Mouse (Mus musculus) T-helper 17 cell (primary cell): ENCODE results near the gene 4933427I04Rik.

Experiments
- in situ Hi-C, 2 experiments: fragments of 300-600 bp; cut with MboI, MseI; formaldehyde crosslinking; loops; 1 replicate in 1 of 2; 2 replicates in 1 of 2; pipeline ENCODE4 v1.15.1; 2025; ENCODE audit warnings: high pct_unique_total_duplicates in 2 of 2

The 4933427I04Rik gene

DNA sequence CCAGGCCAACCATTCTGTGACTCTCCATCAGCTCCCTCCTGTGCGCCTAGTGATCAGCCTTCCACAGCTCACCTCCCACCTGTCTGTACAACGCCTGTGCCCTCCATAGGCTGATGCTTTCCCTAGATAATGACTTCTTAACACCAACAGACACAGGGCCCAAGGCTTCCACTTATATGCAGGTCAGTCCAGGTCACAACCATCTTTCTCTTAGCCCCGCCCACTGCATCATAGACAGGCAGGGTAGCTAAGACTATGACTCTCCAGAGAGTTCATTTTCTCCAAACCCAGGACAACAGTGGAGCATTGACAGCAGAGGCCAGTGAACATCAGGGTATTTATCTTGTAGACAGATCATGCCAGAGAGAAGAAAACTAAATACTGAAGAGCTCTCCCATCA lies at the start of gene 4933427I04Rik:
TSS of gene 4933427I04Rik (plus strand) at position 301 of the 400 bp plus-strand sequence.
- in situ Hi-C loops = no loop called here

DNA sequence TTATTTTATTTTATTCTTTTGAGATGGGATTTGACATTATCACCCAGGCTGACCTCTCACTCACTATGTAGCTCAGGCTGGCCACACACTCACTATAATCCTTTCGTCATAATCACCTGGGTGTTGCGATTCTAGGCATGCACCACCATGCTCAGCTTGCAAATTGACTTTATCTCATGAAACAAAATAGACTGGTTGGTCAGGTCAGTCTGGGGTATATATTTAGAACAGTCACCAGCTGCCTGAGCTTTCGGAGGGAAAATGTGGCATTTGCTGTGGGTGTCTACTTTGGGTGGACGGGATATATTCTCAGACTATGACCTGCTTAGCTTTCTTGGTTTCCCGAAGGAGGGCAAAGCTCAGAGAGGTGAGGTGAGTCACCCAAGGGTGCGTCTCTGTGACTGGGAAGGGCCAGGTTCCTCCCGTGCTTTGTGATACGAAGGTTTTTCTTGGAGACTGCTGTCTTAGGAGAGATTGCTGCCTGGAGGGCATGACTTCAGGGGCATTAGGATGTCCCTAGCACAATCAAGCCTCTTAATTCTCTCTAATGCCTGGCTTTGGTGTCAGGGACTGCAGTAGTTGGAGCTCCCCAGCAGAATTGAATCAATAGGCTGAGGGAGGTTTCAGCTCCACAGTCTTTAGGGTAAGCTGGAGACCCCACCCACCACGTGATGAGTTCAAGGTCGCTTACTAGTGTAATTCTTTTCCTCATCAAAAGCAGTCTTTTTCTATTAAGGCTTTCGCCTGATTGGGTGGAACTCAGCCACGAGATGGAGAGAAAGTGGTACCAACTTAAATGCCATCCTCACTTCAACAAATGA lies 48.8 kb upstream of the 4933427I04Rik start:
- in situ Hi-C loops = no loop called here

DNA sequence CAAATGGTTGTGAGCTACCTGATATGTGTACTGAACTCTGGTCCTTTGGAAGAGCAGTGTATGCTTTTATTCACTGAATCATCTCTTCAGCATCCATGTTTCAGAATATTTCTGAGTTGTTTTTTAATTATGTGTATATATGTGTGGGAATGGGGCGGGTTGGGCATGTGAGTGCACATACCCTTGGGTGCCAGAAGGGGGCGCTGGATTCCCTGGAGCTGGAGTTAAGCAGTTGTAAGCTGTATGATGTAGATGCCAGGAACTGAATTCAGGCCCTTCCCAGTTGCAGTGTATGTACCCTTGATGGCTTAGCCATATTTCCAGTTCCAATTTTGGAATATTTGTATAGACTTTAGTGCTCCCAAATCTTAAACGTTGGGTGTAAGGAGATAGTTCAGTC lies 47.0 kb upstream of the 4933427I04Rik start:
- in situ Hi-C loops = no loop called here

DNA sequence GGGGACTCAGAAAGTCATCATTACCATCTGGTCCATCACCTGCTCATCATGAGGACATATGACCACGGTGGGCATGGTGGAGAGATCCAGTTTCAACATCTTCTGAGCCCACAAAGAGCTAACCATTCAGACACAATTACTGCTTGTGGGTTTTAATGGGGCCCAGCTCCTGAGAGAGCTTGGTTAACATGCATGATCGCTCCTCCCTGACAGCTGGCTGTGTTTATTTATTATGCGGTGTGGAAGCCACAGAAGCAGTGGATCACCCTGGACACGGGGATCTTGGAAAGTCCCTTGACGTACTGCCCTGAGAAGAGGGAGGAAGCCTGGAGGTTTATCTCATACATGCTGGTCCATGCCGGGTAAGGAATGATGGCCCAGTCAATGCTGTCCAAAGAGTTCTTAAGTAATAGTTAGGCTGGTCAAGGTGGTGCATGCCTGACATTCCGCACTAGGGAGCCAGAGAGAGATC lies 45.4 kb upstream of the 4933427I04Rik start:
- in situ Hi-C loops = no loop called here

DNA sequence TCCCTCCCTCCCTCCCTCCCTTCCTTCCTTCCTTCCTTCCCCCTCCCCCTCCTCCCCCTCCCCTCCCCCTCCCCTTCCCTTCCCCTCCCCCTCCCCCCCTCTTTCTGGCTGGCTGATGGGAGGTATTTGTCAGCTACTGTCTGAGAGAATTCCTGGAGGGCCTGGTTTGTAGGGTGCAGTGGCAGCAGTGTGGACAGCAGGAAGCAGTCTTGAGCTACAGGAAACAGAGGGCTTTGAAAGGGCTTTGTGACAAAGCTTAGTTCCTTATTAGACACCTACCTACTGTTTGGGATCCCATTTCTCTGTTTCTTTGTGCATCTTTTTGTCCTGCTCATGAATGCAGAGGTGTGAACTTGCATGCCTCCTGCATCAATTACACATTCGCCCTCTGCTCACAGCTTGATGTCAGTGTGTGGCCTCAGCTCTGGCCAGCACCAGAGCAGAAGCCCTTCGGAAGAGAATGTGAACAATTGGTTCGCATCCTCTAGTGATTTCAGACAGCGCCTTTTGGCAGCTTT lies 40.3 kb upstream of the 4933427I04Rik start:
- in situ Hi-C loops = no loop called here

DNA sequence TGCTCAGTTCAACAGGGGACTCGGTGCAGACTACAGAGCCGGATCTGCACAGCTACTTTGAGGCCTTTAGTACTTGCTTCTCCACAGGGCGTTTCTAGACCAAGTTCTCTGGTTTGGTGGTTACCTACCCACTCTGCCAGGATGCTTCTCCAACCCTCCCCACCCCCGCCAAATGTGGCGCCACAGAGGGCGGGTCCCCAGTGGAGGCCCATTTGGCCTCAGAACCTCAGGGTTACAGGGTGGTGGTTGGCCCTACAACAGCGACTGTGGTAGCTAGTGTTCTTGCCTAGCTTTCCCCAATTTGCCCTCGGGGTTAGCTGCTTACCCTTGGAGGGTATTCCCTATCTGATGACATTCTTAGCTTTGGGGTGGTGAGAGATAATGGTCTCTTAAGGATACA lies 17.4 kb upstream of the 4933427I04Rik start:
- in situ Hi-C loops = no loop called here

DNA sequence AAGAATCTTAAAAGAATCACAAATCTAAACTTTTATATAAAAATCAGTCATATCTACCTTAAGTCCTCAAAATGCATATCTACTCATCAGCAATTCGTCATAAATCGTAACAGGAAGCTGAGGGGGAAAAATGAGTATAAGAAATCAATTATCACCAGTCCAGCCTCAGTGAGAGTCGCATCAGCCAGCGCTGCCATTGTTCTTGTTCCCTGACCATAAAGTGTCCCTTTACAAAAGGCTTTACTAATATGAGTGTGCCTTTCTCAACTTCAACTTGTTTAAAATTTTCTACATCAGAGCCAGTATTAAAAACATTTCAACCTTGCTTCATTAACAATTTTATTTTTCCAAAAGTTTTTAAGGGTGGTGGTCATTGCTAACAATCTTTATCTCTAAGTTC lies 2.6 kb upstream of the 4933427I04Rik start:
- in situ Hi-C loops = no loop called here

DNA sequence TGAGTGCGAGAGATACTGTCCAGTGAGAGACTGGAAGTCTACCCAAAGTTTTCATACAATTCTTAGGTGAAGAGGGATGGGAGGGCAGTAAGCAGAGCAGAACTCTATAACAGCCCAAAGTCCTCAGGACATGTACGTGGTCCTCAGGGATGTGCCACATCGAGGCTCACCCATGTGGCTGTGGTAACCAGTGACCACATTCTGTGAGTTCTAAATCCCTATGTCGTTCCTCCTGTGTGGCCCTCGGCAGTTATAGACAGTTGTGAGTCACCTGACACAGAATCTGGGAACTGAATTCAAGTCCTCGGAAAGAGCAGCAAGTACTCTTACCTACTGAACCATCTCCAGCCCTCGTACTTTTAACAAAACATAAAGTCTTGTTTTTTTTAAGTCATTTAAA lies 1.4 kb upstream of the 4933427I04Rik start:
- in situ Hi-C loops = no loop called here

DNA sequence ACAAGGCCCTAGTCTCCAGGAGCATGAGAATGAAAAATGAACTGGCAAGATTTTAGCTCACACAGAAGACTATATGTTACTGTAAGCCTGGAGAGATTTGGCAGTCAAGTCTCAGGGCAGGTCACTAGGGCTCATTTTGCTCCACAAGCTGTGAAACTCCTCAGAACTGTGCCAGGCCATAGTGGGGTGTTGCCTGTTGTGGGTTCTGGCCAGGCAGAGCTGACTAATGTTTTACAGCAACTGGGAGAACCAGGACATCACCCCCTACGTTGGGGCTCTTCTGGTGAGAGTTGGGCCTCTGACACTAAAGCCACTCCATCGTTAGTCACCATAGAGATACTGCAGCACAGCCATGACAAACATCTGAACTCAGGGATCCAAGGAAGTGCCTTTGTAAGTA lies 324 bp downstream of the 4933427I04Rik start:
- in situ Hi-C loops = no loop called here

DNA sequence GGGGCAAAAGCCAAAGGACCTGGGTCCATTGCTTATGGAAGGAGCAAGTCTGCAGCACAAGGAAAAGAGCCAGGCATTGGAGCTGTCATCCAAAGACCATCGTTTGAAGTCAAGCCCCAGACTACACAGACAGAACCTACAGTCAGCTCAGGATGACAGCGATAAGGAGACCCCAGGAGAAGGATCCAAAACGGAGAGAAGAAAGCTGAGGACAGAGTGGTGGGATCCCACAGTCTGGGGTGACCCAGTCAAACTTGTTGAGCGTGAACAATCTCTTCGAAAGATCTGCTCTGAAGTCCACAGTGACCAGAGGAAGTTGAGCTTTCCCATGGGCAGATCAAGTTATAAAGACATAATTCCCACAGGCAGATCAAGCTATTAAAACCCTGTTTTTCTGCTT lies 1.1 kb downstream of the 4933427I04Rik start:
- in situ Hi-C loops = no loop called here

DNA sequence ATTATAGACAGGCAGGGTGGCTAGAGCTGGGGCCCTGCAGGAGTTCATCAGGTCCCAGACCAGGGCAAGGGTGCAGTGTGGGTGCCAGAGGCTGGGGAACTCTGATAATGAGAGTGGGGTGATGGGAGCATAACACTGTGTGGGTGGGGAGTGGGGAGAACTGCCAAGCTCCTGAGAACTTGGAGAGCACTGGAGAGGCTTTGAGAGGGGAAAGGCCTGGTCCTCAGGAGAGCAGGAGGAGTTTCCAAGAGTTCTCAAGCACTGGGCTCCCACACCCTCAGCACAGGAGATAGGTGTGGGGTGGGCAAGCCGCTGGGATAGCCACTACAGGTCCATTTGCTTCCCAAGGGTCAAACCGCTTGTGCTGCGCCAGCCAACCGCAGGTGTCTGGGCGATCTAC lies 34.2 kb downstream of the 4933427I04Rik start:
- in situ Hi-C loops = loop anchor here in 1 of 2 experiments (10.0 kb wide), 1 partner anchor 1129 kb away; no protein-coding TSS in a partner anchor

DNA sequence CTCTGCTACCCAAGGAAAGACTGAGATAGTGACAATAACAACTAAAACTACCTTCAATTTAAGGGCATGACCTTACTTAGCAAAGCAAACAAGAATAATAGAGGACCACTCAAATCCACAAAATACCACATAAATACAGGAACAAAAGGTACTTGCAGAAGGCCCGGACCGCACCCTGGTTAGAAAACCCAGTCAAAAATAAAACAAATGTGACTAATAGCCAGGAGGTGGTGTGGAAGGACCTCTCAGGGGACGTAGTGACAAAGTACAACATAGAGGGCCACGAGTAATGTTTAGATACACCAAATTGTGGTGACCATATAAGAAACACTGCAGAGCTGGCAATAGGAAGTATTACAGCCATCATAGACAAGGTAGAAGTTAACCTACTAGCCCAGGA lies 34.8 kb downstream of the 4933427I04Rik start:
- in situ Hi-C loops = loop anchor here in 1 of 2 experiments (10.0 kb wide), 1 partner anchor 1129 kb away; no protein-coding TSS in a partner anchor

DNA sequence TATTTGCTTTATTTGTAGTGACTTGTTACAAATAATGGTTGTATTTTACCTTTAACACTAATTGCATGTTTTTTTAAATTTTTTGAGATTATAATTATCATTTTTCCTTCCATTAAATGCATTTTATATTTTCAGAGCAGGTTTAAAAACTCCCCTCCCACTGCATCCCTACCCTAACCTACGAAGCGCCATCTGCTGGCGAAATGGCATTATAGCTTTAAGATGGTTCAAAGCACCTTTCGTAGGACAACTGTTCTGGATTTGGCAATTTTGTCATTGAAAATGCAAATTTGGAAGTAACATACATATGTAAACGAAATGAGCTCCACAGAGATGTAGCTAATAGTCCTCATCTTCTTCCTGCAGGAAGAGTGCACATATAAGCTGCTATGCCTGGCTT lies 39.2 kb downstream of the 4933427I04Rik start:
- in situ Hi-C loops = loop anchor here in 1 of 2 experiments (10.0 kb wide), 1 partner anchor 1134 kb away; no protein-coding TSS in a partner anchor

DNA sequence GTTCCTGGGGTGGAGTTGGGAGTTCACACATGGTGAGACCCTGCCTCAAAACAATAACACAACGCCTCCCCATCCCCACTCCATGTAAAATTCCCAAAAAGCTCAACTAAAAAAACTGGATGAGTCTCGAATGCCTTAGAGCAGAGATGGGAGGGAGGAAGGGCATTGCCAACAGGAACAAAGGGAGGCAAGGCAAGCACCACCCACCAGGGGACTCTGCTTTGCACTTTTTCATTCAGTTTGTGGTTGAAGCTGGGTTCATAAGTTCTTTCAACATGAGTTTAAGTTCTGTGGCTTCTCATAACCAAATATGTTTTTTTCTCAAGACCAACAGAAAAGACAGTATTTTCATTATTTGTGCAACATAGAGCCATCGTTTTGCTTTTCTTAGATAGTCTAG lies 44.0 kb downstream of the 4933427I04Rik start:
- in situ Hi-C loops = loop anchor here (5.0 to 25.0 kb wide), 5 partner anchors 151 to 1234 kb away; partner anchors contain the start of genes Akirin1 (in 1 of the 2), Ppie (in 1 of the 2) and Zc3h12a (in 1 of the 2)

DNA sequence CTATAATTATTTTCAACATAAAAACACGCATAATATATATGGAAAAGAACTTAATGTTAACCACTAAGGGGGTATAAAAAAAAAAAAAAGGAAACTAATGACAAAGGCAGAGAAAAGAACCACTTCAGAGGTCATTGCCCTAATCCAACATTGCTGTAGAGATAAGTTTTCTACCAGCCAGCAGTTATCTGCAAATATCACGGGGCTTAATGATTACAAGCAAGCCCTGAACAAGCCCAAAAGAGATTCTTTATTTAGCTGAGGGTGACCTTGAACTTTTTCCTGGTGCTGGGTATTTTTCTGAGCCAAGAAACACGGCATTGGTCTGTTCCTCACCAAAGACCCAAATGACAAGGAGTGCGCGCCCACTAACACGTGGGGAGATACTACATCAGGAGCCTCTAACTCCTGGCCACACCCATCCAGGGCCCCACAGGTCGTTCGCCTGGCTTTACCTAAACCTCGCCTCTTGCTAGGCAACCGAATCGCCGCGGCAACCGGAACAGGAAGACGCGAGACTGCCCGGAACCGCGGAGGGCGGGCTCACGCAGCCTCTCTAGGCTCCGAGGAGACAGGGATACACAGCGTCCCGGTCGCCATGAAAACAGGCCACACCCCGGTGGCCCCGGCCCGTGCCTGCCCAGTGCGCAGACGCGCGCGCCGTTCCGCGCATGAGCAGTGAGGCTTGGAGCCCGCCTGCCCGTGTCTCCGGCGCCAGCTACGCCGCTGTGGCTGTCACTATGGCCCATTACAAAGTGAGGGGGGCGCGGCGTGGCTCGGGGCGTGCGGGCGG lies 45.0 kb downstream of the 4933427I04Rik start, which contains the start of gene Mycbp:
TSS of gene Mycbp (plus strand) at position 500 of the 793 bp plus-strand sequence.
- in situ Hi-C loops = loop anchor here (5.0 to 25.0 kb wide), 5 partner anchors 152 to 1233 kb away; partner anchors contain the start of genes Akirin1 (in 1 of the 2), Ppie (in 1 of the 2) and Zc3h12a (in 1 of the 2)

DNA sequence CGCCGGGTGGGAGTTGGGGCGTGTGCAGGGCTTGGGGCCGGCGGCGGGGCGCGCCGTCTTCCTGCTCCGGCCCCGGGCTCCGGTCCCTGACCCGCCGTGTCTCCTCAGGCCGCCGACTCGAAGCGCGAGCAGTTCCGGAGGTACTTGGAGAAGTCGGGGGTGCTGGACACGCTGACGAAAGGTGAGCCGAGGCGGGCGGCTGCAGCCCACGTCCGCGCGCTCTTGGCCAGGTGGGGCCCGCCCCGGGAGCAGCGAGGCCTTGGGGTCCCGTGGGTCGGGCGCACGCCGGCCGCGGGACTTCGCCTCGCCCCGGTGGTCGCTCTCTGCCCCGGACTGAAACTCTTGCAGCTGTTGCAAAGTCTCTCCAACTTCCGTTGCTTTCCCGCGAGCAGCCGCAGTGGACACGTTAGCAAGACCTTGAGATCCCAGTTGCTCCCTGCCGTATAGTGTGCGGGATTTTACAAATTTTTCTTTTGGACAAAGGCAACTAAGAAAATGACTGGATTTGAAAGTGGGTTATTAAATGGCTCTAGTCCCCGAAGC lies 45.7 kb downstream of the 4933427I04Rik start:
- in situ Hi-C loops = loop anchor here (25.0 kb wide), 4 partner anchors 318 to 1232 kb away; partner anchors contain the start of genes Ppie (in 1 of the 2) and Zc3h12a (in 1 of the 2)

DNA sequence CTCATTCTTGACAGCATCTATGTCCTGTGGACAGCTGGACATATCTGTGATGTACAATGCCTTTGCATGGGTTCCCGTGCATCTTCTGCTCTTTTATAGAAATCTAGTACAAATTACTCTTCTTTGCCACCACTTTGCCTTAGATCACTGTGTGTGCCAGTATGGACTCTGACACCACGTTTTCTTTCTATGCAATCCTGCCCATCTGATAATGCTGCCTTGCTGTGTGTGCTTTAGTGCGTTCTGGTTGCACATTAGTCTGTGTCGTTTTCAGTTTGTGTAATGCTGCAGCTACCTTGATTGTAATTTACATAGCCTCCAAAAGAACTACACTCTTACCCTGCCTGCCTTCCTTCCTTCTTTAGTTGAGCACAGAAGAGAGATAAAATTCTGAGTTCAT lies 52.0 kb downstream of the 4933427I04Rik start:
- in situ Hi-C loops = loop anchor here (25.0 kb wide), 4 partner anchors 324 to 1226 kb away; partner anchors contain the start of genes Ppie (in 1 of the 2) and Zc3h12a (in 1 of the 2)

DNA sequence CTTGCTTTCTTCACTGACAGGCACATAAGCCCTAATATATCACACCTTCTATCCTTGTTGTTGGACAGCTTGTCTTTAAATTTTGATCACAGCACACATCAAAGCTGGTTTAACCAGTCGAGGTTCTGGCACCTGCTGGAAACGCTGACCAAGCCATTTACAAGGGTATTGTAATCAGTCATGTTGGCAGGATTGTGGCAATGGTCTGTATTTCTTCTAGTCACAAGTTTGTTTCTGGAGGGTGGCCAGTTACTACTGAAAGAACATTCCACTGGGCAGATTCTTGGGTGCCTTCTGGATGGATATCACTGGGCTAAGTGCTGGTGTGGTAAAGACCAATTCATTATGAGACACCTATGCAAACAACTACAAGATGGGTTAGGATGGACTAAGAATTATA lies 53.0 kb downstream of the 4933427I04Rik start:
- in situ Hi-C loops = loop anchor here (25.0 kb wide), 4 partner anchors 325 to 1225 kb away; partner anchors contain the start of genes Ppie (in 1 of the 2) and Zc3h12a (in 1 of the 2)
